Mouse (Mus musculus): ENCODE data around the gene Csad. TPM values are rescaled to one million over a fixed set of nuclear protein-coding genes. Genes with fewer than 3 reads are reported as not detected.
A peak's percentile ranks its signal among the peaks of the same experiment; 100 is the strongest.

Gene Csad
- polyA plus RNA-seq, 1 experiment from 2014 or later, result 38.3 TPM

DNA sequence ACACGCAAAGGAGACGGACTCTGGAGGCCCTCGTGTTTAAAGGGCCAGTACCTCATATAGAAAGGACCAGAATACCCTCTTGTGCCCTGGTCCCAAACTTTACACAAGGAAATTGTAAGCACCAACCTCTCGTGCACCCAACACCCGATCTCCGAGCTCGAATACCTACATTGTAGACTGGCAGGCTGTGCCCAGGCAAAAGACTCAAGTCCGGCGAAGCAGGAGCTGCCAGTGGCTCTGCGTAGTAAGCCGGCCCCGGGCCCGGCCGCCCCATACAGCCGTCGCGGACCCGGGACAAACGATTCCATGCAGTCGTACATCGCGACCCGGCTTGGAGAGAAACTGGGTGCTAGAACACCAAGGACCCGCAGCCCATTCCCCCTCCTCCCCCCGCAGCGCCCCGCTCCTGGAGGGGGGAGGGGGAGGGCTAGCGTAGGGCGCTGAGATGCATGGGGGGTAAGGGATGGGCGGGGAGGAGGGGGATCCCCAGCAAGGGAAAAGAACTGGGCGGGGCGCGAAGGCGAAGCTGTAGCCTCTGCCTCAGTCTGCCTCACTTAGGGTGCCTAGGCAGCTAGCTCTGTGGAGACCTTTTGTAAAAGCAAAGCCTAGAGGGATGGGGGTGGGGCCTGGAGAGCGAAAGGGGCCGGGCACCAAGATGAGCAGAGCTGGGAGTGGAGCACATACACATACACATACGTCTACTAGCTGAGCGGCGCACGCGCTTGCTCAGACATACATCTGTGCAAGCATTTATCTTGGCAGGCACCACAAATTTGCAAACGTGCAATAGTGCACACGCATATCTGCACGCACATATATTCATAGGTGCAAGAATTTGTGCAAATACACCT is 41.6 kb upstream of the Csad start:
- peak overlapping the region; percentile 74 for H3K9ac ChIP-seq (ENCODE audit: low read length)
- H3K4me3 ChIP-seq (ENCODE audit: low read length), result peak overlapping the region; percentile 60
- no peaks in the 10 kb centered on the region for H3K36me3 ChIP-seq (ENCODE audit: control insufficient read depth, insufficient read depth)
- no peaks in the 10 kb centered on the region for H3K9me3 ChIP-seq (replicated peaks; ENCODE audit: control insufficient read depth, low read length)
- peak; percentile 61 for ATAC-seq (replicated peaks; ENCODE audit: extremely low read depth, insufficient read depth, low FRiP score)
- peaks cover 20% of the 10 kb centered on the region for H3K27me3 ChIP-seq (ENCODE audit: control insufficient read depth, insufficient read depth, low read length)
- peaks cover 32% of the 10 kb centered on the region for H3K4me1 ChIP-seq (ENCODE audit: control insufficient read depth, insufficient read depth, low read length)
- H3K4me2 ChIP-seq (ENCODE audit: low read depth, low read length), result peak overlapping the region; percentile 93
- WGBS, result under 1% methylated on average over 42 of the region's 44 CpGs
- peak overlapping the region; percentile 94 for H3K27ac ChIP-seq (ENCODE audit: low read length)

DNA sequence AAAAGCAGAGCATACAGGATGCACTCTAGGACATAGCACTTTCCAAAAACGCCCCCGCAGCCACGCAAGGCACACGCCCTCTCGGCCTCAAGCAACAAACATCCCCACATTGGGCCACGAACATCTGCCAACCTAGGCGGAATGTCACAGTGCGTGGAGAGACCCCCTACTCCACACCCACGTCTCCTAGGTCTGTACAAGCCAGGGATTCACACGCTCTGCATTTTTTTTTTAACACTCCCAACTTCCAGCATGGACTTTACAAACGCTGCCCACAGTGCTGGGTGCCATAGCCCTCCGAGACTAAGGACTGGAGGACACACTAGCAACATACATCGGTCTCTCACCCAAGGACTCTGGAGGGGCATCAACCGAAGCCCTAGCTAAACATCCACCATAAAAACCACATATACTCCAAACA is 40.9 kb upstream of the Csad start:
- Histone ChIP-seq H3K27ac (ENCODE audit: low read length) (peak overlapping the region; percentile 94), H3K4me2 (ENCODE audit: low read depth, low read length) (peak overlapping the region; percentile 93), H3K9ac (ENCODE audit: low read length) (peak overlapping the region; percentile 68), H3K36me3 (ENCODE audit: control insufficient read depth, insufficient read depth) (no peaks in the 10 kb centered on the region), H3K4me1 (ENCODE audit: control insufficient read depth, insufficient read depth, low read length) (peaks cover 32% of the 10 kb centered on the region), H3K27me3 (ENCODE audit: control insufficient read depth, insufficient read depth, low read length) (peaks cover 19% of the 10 kb centered on the region), H3K4me3 (ENCODE audit: low read length) (peak overlapping the region; percentile 60), H3K9me3 (replicated peaks; ENCODE audit: control insufficient read depth, low read length) (no peaks in the 10 kb centered on the region)
- WGBS, result 5% methylated on average over 14 of the region's 14 CpGs
- no peak for ATAC-seq (replicated peaks; ENCODE audit: extremely low read depth, insufficient read depth, low FRiP score)

- Histone ChIP-seq H3K27ac (ENCODE audit: low read length) (peak overlapping the region; percentile 63), H3K9ac (ENCODE audit: low read length) (peak overlapping the region; percentile 68), H3K9me3 (replicated peaks; ENCODE audit: control insufficient read depth, low read length) (no peaks in the 10 kb centered on the region), H3K4me1 (ENCODE audit: control insufficient read depth, insufficient read depth, low read length) (peaks cover 26% of the 10 kb centered on the region), H3K36me3 (ENCODE audit: control insufficient read depth, insufficient read depth) (no peaks in the 10 kb centered on the region), H3K4me3 (ENCODE audit: low read length) (peak overlapping the region; percentile 60), H3K27me3 (ENCODE audit: control insufficient read depth, insufficient read depth, low read length) (peaks cover 11% of the 10 kb centered on the region), H3K4me2 (ENCODE audit: low read depth, low read length) (peak overlapping the region; percentile 93)
- WGBS, result 21% methylated on average over 19 of the region's 19 CpGs
- no peak for ATAC-seq (replicated peaks; ENCODE audit: extremely low read depth, insufficient read depth, low FRiP score)
Observed at GRCm38 (mm10) chr15:102244306-102245191, 40.0 kb upstream of the Csad start.

DNA sequence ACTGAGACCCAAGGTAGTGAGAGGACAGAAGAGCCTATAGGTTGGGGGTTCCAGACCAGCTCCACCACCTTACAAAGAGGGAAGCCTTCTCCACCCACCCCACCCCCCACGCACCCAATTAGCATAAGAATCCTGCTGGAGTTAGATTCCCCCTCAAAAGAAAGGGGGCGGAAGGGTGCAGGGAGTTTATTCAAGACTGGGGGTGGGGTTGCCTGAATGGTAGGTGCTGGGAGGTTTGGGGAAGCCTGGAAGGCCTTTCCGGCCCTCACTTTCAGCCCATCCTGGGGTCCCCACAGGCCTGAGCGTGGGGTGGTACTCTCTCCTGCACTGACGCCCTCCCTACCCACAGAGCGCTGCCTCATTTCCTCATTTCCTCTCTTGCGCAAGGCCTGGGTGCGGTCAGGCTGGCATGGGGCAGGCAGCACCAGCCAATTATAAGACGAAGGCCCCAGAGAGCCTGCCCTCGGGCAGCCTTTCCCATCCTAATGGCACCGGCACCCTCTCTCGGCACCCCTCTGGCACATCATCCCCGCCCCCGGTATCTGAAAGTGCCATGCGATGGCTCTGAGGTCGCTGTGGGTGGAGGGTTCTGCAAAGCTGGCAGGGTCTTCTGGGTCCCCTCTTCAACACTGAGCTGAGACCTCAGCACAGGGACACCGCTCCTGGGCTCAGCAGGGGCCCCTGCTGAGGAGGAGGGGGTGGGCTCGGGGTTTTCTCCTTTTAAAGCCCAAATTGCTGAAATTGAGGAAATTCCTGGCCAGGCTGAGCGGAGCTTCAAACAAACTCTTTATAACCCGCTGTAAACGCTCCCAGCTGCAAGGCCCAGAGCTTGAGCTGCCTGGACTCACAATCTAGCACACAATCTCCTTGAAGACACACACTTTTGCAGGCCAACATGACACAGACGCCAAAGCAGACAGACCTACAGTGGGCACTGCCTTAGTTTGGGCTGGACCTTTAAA is 39.0 kb upstream of the Csad start:
- peak overlapping the region; percentile 93 for H3K4me2 ChIP-seq (ENCODE audit: low read depth, low read length)
- H3K4me3 ChIP-seq (ENCODE audit: low read length), result peak overlapping the region; percentile 32
- no peaks in the 10 kb centered on the region for H3K36me3 ChIP-seq (ENCODE audit: control insufficient read depth, insufficient read depth)
- peaks cover 18% of the 10 kb centered on the region for H3K4me1 ChIP-seq (ENCODE audit: control insufficient read depth, insufficient read depth, low read length)
- peak overlapping the region; percentile 37 for H3K9ac ChIP-seq (ENCODE audit: low read length)
- H3K9me3 ChIP-seq (replicated peaks; ENCODE audit: control insufficient read depth, low read length), result no peaks in the 10 kb centered on the region
- WGBS, result 24% methylated on average over 22 of the region's 22 CpGs
- peak overlapping the region; percentile 63 for H3K27ac ChIP-seq (ENCODE audit: low read length)
- ATAC-seq (replicated peaks; ENCODE audit: extremely low read depth, insufficient read depth, low FRiP score), result no peak
- peaks cover 11% of the 10 kb centered on the region for H3K27me3 ChIP-seq (ENCODE audit: control insufficient read depth, insufficient read depth, low read length)

GRCm38 (mm10) chr15:102242404-102243228 is 38.1 kb upstream of the Csad start:
- H3K4me3 ChIP-seq (ENCODE audit: low read length), result no peak overlapping the region
- peak overlapping the region; percentile 93 for H3K4me2 ChIP-seq (ENCODE audit: low read depth, low read length)

GRCm38 (mm10) chr15:102240607-102241006 is 36.1 kb upstream of the Csad start:
- Histone ChIP-seq H3K27me3 (ENCODE audit: control insufficient read depth, insufficient read depth, low read length) (peaks cover 11% of the 10 kb centered on the region), H3K4me3 (ENCODE audit: low read length) (no peak overlapping the region), H3K4me2 (ENCODE audit: low read depth, low read length) (no peak overlapping the region), H3K9me3 (replicated peaks; ENCODE audit: control insufficient read depth, low read length) (no peaks in the 10 kb centered on the region), H3K36me3 (ENCODE audit: control insufficient read depth, insufficient read depth) (no peaks in the 10 kb centered on the region), H3K27ac (ENCODE audit: low read length) (peak overlapping the region; percentile 34; the same call in 1 of the 2 replicates), H3K4me1 (ENCODE audit: control insufficient read depth, insufficient read depth, low read length) (peaks cover 16% of the 10 kb centered on the region), H3K9ac (ENCODE audit: low read length) (no peak overlapping the region)
- WGBS, result 53% methylated on average over 4 of the region's 4 CpGs
- no peak for ATAC-seq (replicated peaks; ENCODE audit: extremely low read depth, insufficient read depth, low FRiP score)

More at GRCm38 (mm10) chr15:102242404-102243228, 38.1 kb upstream of the Csad start:
- peaks cover 14% of the 10 kb centered on the region for H3K4me1 ChIP-seq (ENCODE audit: control insufficient read depth, insufficient read depth, low read length)
- ATAC-seq (replicated peaks; ENCODE audit: extremely low read depth, insufficient read depth, low FRiP score), result no peak
- no peaks in the 10 kb centered on the region for H3K36me3 ChIP-seq (ENCODE audit: control insufficient read depth, insufficient read depth)
- H3K27ac ChIP-seq (ENCODE audit: low read length), result no peak overlapping the region; the same call in 1 of the 2 replicates
- peaks cover 11% of the 10 kb centered on the region for H3K27me3 ChIP-seq (ENCODE audit: control insufficient read depth, insufficient read depth, low read length)
- H3K9ac ChIP-seq (ENCODE audit: low read length), result no peak overlapping the region
- 51% methylated on average over 12 of the region's 12 CpGs for WGBS
- no peaks in the 10 kb centered on the region for H3K9me3 ChIP-seq (replicated peaks; ENCODE audit: control insufficient read depth, low read length)

DNA sequence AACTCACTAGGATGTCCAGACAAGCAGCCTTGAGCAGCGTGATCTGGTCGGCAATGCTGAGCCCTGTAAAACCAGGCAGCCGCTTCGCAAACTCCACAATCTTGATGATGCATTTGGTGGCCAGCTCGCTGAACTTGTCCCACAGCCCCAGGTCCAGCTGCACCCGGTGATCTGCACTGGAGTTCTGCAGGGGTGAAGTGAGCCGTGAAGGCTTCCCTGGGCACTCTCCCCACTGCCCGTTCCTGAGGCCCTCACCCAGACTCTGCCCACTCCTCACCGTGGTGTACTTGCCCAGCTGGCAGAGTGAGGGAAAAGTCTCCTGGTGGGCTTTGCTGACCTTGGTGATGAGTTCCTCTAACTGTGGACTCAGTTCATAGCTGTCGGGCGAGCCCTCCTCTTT is 35.3 kb upstream of the Csad start:
- H3K9me3 ChIP-seq (replicated peaks; ENCODE audit: control insufficient read depth, low read length), result no peaks in the 10 kb centered on the region
- 62% methylated on average over 11 of the region's 11 CpGs for WGBS
- H3K4me3 ChIP-seq (ENCODE audit: low read length), result no peak overlapping the region
- ATAC-seq (replicated peaks; ENCODE audit: extremely low read depth, insufficient read depth, low FRiP score), result no peak
- H3K27me3 ChIP-seq (ENCODE audit: control insufficient read depth, insufficient read depth, low read length), result peaks cover 10% of the 10 kb centered on the region
- H3K4me2 ChIP-seq (ENCODE audit: low read depth, low read length), result no peak overlapping the region
- H3K27ac ChIP-seq (ENCODE audit: low read length), result no peak overlapping the region
- no peak overlapping the region for H3K9ac ChIP-seq (ENCODE audit: low read length)
- no peaks in the 10 kb centered on the region for H3K36me3 ChIP-seq (ENCODE audit: control insufficient read depth, insufficient read depth)
- H3K4me1 ChIP-seq (ENCODE audit: control insufficient read depth, insufficient read depth, low read length), result peaks cover 20% of the 10 kb centered on the region

GRCm38 (mm10) chr15:102239260-102239590 is 34.7 kb upstream of the Csad start:
- H3K27me3 ChIP-seq (ENCODE audit: control insufficient read depth, insufficient read depth, low read length), result peaks cover 8% of the 10 kb centered on the region; the same call in 1 of the 2 replicates
- no peaks in the 10 kb centered on the region for H3K36me3 ChIP-seq (ENCODE audit: control insufficient read depth, insufficient read depth)
- H3K9me3 ChIP-seq (replicated peaks; ENCODE audit: control insufficient read depth, low read length), result no peaks in the 10 kb centered on the region
- no peak overlapping the region for H3K27ac ChIP-seq (ENCODE audit: low read length)
- peak; percentile 56; the same call in 1 of the 2 replicates for ATAC-seq (replicated peaks; ENCODE audit: extremely low read depth, insufficient read depth, low FRiP score)
- peaks cover 15% of the 10 kb centered on the region for H3K4me1 ChIP-seq (ENCODE audit: control insufficient read depth, insufficient read depth, low read length)
- H3K4me2 ChIP-seq (ENCODE audit: low read depth, low read length), result no peak overlapping the region
- no peak overlapping the region for H3K9ac ChIP-seq (ENCODE audit: low read length)
- no peak overlapping the region for H3K4me3 ChIP-seq (ENCODE audit: low read length)
- 15% methylated on average over 9 of the region's 9 CpGs for WGBS

All from heart, embryonic 16.5 days (tissue).